Mouse (Mus musculus) splenic B cell, adult 2 months (primary cell): ENCODE measurements at regions not wholly inside any gene's neighbourhood (a gene's known extent, or its start where the extent isn't known, plus 50 kb on each side); places are given as distances from the start of the nearest gene placed in this dataset.

Source experiments
- DNase-seq: peaks from one replicate; pipeline ENCODE4 v3.0.0-alpha.2; 2011; ENCODE audit warnings: low read depth, low spot score
- H3K27me3 ChIP-seq: 2 replicates; pipeline ENCODE4 v1.6.1; 2012; ENCODE audit warnings: mild to moderate bottlenecking, low read length, moderate library complexity, mixed read lengths; ENCODE audit not compliant: control insufficient read depth, poor library complexity, insufficient read depth, severe bottlenecking
- H3K36me3 ChIP-seq: 2 replicates; pipeline ENCODE4 v1.6.1; 2012; ENCODE audit warnings: mild to moderate bottlenecking, low read length, moderate library complexity, mixed read lengths; ENCODE audit not compliant: control insufficient read depth, poor library complexity, insufficient read depth, severe bottlenecking

- H3K36me3 ChIP-seq = no peaks in the 10 kb centered on the region
- DNase-seq = no peak
- no peaks in the 10 kb centered on the region for H3K27me3 ChIP-seq
Observed at GRCm38 (mm10) chr2:50818557-50819304, 330.2 kb downstream of the Rnd3 start.

GRCm38 (mm10) chr2:50816364-50816763 lies 332.5 kb downstream of the Rnd3 start:
- Histone ChIP-seq H3K36me3 (no peaks in the 10 kb centered on the region), H3K27me3 (no peaks in the 10 kb centered on the region)
- peak; percentile 37 for DNase-seq

GRCm38 (mm10) chr2:50815541-50815940 lies 333.4 kb downstream of the Rnd3 start:
- Histone ChIP-seq H3K36me3 (no peaks in the 10 kb centered on the region), H3K27me3 (no peaks in the 10 kb centered on the region)
- no peak for DNase-seq

DNA sequence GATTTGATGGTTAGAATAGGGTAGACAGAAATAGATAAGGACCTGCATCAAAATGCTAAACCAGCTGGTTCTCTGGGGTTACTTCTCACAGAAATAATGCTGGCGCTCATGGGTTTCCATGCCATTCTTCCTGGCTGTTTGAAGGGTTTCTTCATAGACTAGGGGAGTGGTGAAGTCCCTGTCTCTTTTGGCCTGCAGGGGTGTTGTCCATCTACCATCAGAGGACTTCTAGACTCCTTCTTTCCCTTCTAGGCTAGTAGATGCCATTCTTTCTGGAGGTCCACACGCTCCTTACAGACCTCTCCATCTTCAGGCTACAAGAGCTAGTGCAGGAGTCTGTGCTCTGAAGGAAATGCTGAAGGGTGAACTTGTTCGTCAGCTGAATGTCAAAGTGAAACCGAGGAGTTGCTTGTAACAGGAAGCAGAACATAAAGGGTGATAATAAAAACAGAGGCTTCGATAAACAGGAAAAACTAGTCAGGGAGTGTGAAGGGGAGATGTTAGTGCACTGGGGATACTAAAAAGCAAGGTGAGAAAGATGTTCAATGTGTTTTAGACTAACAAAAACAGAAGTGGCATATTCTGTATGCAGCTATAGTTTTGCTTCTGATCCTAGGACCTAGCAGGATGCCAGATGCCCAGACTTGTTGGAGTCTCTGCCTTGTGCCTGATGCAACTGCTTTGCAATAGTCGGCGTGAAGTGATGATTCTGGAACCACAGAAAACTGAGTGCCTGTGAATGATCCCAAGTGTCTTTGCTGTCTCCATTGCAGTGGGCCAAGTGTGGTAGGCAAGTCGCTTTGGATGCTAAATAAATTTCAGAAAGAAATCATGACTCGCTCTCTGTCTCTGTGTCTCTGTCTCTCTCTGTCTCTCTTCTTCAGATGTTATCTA lies 335.1 kb downstream of the Rnd3 start:
- H3K36me3 ChIP-seq = no peaks in the 10 kb centered on the region
- H3K27me3 ChIP-seq = no peaks in the 10 kb centered on the region
- peak; percentile 45 for DNase-seq

DNA sequence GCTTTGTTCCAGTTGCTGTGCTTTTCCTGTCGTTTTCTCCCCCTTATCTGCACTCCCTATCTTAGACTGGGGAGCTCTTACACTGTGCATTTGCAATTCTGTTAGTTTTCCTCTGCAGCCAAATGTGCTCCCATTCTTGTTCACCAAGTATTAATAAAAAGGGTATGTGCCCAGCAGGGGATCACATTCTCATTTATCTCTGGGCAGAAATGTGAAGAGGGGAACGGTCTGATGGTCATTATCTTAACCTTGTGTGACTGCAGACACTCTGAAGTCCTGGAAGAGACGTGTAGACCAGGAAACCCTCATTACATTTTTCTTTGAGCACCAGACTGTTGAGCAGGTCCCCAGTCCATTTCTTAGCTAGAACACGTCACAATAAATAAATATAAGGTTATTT lies 336.6 kb downstream of the Rnd3 start:
- Histone ChIP-seq H3K36me3 (no peaks in the 10 kb centered on the region), H3K27me3 (no peaks in the 10 kb centered on the region)
- no peak for DNase-seq

DNA sequence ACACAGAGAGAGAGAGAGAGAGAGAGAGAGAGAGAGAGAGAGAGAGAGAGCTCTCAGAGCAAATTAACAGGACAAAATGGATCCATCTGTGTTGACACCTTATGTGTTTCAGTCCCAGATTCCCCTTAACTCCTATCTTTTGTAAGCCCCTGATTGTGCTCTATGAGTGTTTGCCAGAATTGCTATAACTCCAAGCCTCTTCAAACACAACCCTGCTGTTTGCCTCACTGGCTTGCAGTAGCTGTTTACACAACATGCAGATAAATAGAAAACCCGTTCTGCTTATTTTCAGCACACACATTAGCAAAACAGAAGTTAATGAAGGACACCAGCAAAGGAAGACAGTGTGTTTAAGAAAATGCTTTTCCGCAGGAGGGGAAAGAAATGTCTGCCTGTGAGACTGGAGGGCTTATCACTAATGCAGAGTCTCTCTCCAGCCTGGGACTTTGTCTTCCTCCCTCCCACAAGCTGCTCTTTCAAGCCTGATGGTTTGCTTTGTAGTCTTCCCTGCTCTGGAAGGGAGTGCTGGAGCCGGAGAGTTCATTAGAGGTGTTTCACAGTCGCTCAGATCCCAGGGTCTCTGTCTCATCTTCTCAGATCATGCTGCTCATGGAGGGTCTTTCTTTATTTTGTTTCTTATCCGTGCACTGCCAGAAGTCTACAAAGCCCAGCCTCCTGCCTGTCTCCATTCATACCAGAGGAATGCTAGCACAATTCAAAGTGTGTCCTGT lies 338.4 kb downstream of the Rnd3 start:
- Histone ChIP-seq H3K36me3 (no peaks in the 10 kb centered on the region), H3K27me3 (no peaks in the 10 kb centered on the region)
- DNase-seq = no peak

GRCm38 (mm10) chr2:50809823-50810222 lies 339.1 kb downstream of the Rnd3 start:
- Histone ChIP-seq H3K27me3 (no peaks in the 10 kb centered on the region), H3K36me3 (no peaks in the 10 kb centered on the region)
- no peak for DNase-seq

GRCm38 (mm10) chr2:50807162-50807960 lies 341.6 kb downstream of the Rnd3 start:
- Histone ChIP-seq H3K36me3 (no peaks in the 10 kb centered on the region), H3K27me3 (no peaks in the 10 kb centered on the region)
- DNase-seq = no peak

GRCm38 (mm10) chr2:50805645-50806044 lies 343.3 kb downstream of the Rnd3 start:
- Histone ChIP-seq H3K27me3 (no peaks in the 10 kb centered on the region), H3K36me3 (no peaks in the 10 kb centered on the region)
- no peak for DNase-seq

GRCm38 (mm10) chr2:50796087-50796486 lies 352.8 kb downstream of the Rnd3 start:
- no peaks in the 10 kb centered on the region for H3K36me3 ChIP-seq
- no peaks in the 10 kb centered on the region for H3K27me3 ChIP-seq
- no peak for DNase-seq

GRCm38 (mm10) chr2:50793616-50794015 lies 355.3 kb downstream of the Rnd3 start:
- DNase-seq = no peak
- H3K36me3 ChIP-seq = no peaks in the 10 kb centered on the region
- no peaks in the 10 kb centered on the region for H3K27me3 ChIP-seq

DNA sequence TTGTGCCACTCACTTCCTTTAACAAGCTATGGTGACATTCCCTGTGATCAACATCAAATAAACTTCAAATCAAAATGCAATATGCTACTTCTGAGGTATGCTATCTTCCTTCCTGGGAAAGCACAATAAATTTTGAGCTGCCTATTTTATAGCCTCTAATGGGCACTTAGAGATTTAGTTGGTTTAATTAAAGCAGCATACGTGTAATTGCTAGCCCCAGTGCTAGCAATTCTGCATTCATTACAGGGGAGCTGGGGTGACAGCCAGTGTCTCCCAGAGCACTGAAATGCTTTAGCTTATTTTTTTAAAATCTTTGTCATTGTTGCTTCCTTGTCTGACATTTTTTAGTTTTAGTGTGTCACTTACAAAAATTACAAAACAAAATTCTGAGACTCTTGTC lies 355.8 kb downstream of the Rnd3 start:
- DNase-seq = no peak

DNA sequence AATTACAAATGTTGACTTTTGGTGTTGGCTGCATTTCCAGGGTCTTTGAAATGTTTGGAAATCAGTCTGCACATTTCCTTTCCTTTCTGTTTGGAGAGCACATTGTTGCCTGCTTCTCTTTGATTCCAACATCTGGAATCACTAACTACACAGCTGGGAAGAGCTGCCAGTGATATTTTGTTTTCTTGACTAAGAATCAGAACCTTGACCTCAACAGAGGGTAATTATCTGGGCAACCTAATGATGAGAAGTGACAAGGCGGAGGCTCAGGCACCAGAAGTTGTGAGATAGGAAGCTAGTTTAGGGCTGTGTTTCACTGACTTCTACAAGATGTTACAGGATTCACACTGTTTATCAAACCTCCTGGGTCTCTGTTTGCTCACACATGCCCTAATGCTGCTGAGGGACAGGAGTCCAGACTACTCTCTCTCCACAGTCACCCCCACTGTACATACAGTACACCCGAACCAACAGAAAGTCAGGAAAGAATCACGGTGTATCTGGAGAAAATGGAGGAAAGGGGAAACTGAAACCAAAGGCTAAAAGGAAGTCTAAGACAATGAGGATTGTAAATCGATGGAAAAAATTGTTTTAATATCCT lies 359.8 kb downstream of the Rnd3 start:
- Histone ChIP-seq H3K36me3 (no peaks in the 10 kb centered on the region), H3K27me3 (no peaks in the 10 kb centered on the region)
- DNase-seq = no peak

More for the DNA sequence above, 355.8 kb downstream of the Rnd3 start:
- H3K27me3 ChIP-seq = no peaks in the 10 kb centered on the region
- no peaks in the 10 kb centered on the region for H3K36me3 ChIP-seq

DNA sequence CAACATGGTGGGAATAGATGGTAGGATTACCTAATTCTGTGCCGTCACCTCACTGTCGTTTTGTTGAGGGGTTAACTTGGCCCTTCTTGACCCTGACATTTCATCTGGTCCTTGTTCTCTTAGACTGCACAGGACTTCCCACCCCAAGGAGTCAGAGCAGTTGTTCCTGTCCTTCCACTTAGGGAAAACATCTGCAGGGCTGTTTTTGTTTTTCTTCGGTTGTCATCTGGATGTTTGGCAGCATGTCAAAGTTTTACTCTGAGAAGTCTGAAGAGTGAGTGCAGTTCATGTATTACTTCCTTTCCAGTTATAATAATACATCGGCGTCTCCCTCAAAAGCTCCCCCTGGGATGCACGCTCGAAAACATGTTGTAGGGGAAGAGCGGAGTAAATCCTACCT lies 376.8 kb downstream of the Rnd3 start:
- no peaks in the 10 kb centered on the region for H3K36me3 ChIP-seq
- H3K27me3 ChIP-seq = no peaks in the 10 kb centered on the region
- DNase-seq = no peak
